Mouse (Mus musculus): ENCODE data around the gene Elk3.
A peak's percentile ranks its signal among the peaks of the same experiment; 100 is the strongest.

Elk3 gene

GRCm38 (mm10) chr10:93265833-93266232, 45.1 kb downstream of the Elk3 start:
- DNase-seq: no peak

- DNase-seq: no peak
Observed at GRCm38 (mm10) chr10:93264001-93264400, 46.9 kb downstream of the Elk3 start.

- DNase-seq: no peak
Observed at GRCm38 (mm10) chr10:93263431-93263830, 47.5 kb downstream of the Elk3 start.

GRCm38 (mm10) chr10:93261981-93262499, 48.9 kb downstream of the Elk3 start:
- no peak for DNase-seq

- peak in 1 of 2 experiments; percentile 40 for DNase-seq
Observed at GRCm38 (mm10) chr10:93261132-93261980, 49.6 kb downstream of the Elk3 start.

- DNase-seq: no peak
Observed at GRCm38 (mm10) chr10:93259826-93260225, 51.1 kb downstream of the Elk3 start.

GRCm38 (mm10) chr10:93255294-93255693, 55.6 kb downstream of the Elk3 start:
- no peak for DNase-seq

- no peak for DNase-seq
Observed at GRCm38 (mm10) chr10:93253156-93253555, 57.8 kb downstream of the Elk3 start.

- DNase-seq: no peak
Observed at GRCm38 (mm10) chr10:93252661-93253060, 58.3 kb downstream of the Elk3 start.

GRCm38 (mm10) chr10:93251426-93251825, 59.5 kb downstream of the Elk3 start:
- DNase-seq: no peak

GRCm38 (mm10) chr10:93250436-93251317, 60.3 kb downstream of the Elk3 start:
- DNase-seq: no peak

- DNase-seq: no peak
Observed at GRCm38 (mm10) chr10:93249901-93250300, 61.0 kb downstream of the Elk3 start.

GRCm38 (mm10) chr10:93248416-93248815, 62.5 kb downstream of the Elk3 start:
- no peak for DNase-seq

- DNase-seq: no peak
Observed at GRCm38 (mm10) chr10:93247902-93248301, 63.0 kb downstream of the Elk3 start.

- DNase-seq: no peak
Observed at GRCm38 (mm10) chr10:93247422-93247821, 63.5 kb downstream of the Elk3 start.

GRCm38 (mm10) chr10:93246185-93246920, 64.6 kb downstream of the Elk3 start:
- no peak for DNase-seq

- no peak for DNase-seq
Observed at GRCm38 (mm10) chr10:93244209-93244705, 66.7 kb downstream of the Elk3 start.

- DNase-seq: no peak
Observed at GRCm38 (mm10) chr10:93242861-93243260, 68.1 kb downstream of the Elk3 start.

- DNase-seq: no peak
Observed at GRCm38 (mm10) chr10:93242208-93242607, 68.7 kb downstream of the Elk3 start.

- DNase-seq: no peak
Observed at GRCm38 (mm10) chr10:93239201-93239806, 71.6 kb downstream of the Elk3 start.

GRCm38 (mm10) chr10:93234692-93235091, 76.2 kb downstream of the Elk3 start:
- no peak for DNase-seq

- DNase-seq: no peak
Observed at GRCm38 (mm10) chr10:93233665-93234194, 77.2 kb downstream of the Elk3 start.

Data from thymus, adult 18-20 months (tissue).